Mouse (Mus musculus) testis, postnatal 14 days (tissue): ENCODE results near the gene Fhod1.
"Not testable (repeated sequence)": the region's sequence is repeated elsewhere in the genome, so short reads cannot be mapped to it uniquely, and the experiment has no call there.

Experiments used
- DNase-seq: peaks from one replicate; pipeline ENCODE4 v3.0.0; 2021; ENCODE audit warnings: low spot score

Fhod1 gene

DNA sequence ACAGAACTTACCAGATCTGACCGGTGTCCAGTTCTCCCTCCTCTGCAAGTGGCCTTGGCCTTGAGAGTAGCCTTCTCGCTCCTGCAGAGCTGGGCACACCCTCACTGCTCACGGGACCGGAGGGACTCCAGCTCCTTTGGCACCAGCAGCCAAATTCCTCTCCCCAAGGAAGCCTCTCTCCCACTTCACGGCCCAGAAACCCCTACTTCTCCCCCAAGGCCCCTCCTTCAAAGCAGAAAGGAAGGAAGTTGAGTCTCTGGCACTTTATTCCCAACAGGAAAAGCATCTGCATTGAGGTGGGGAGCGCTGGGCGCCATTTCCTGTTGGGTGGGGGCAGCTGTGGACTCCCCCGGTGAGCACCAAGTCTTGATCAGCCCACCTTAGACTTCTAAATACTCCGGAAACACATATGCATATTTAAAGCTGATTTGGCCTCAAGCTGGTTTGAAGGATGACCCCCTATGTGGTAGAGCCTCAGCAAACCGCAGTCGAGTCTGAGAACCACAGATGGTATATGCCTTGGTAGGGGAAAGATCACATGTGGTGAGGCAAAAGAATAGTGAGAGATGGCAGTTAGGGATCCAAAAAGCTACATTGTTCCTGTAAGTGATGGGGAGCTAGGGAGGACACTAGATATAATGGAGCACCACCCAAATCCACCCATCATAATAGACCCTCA is 51.7 kb downstream of the Fhod1 start, which contains the start of gene Exoc3l:
TSS of gene Exoc3l (minus strand) at position 207 of the 679 bp plus-strand sequence.
- peak; percentile 86 for DNase-seq

DNA sequence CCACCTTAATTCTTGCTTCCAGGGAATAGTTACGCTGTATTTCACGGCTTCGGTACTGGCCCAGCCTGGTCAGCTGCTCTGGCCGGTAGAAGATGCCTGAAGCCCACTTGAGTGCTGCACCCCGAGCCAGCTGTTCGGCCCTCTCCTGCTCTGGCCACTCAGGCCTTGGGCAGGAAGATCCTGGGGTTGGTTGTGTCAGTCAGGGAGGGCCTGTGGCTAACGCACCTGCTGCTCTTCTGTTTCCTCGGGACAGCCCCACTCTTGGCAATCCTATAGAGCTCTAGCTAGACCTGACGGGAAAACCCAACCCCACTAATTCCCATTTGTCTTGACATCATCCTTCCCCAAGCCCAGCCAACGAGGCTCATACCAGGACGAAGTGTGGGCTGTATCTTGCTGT is 52.5 kb downstream of the Fhod1 start:
- no peak for DNase-seq

DNA sequence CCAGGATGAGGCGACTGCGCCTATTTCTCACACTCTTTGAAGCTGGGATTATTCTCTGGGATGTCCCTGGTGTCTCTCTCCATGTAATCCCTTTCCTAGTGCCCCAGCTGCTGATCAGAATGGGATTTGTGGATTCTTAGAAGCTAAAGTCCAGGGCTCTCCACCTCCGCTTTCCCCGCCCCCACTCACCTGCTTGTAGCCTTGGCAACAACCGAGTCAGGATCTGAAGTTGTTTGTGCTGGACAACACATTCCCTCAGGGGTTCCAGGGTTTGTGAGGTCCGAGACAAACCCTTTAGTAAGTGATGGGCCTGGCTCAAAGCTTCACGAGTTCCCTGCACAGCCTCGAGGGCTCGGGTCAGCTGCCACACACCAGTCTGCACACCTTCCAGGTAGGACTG is 53.0 kb downstream of the Fhod1 start:
- no peak for DNase-seq

DNA sequence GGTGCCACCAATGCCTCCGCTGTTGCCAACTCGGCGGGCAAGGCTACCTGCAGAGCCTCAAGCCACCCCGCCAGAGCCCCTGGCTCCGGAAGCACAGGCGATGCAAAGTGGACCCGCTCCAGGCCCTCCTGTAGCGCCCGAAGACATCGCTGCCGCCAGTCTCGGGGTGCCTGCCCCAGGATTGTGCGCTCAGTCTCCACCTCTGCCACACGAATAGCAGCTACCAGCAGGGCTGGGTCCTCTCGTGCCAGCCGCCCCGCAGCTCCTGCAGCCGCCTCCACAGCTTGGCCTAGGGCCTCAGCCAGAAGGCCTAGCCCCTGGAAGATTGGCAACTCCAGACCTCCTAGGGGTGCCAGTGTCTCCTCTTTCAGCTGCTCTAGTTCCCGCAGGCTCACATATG is 54.3 kb downstream of the Fhod1 start:
- peak; percentile 8 for DNase-seq

DNA sequence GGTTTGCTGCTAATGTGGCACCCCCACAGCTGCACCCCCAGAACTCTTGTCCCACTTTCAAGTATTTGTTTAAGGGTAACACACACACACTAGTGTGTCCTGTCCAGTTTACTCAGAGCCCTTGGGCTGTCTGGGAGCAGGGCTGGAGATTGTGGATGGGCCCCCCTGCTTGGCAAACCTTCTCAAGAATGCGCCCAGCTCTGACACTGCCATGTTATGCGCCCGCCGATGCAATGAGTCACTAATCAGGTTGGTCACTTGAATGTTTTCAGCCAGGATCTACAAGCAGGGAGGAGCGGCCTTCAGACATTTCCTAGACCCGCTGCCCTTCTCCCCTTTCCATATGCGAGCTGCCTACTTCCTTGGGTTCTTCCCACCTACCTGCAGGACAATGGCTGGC is 55.3 kb downstream of the Fhod1 start:
- DNase-seq: no peak

DNA sequence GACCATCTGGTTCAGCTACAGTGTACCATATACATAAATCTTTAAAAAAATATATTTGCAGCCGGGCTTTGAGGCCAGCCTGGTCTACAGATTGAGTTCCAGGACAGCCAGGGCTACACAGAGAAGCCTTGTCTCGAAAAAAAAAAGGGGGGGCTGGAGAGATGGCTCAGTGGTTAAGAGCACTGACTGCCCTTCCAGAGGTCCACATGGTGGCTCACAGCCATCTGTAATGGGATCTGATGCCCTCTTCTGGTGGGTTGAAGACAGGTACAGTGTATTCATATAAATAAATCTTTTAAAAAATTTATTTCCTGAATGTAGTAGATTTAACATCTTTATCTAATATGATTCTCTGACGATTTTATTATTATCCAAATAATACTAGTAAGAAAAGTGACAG is 56.0 kb downstream of the Fhod1 start:
- DNase-seq: not testable (repeated sequence)

DNA sequence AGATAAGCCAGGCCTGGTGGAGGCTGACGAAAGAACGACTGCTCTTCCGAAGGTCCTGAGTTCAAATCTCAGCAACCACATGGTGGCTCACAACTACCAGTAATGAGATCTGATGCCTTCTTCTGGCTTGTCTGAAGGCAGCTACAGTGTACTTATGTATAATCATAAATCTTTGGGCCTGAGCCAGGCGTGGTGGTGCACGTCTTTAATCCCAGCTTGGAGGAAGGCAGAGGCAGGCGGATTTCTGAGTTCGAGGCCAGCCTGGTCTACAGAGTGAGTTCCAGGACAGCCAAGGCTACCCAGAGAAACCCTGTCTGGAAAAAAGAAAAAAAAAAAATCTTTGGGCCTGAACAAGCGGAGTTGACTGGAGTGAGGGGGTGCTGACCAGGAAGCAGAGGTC is 56.4 kb downstream of the Fhod1 start:
- DNase-seq: not testable (repeated sequence)

DNA sequence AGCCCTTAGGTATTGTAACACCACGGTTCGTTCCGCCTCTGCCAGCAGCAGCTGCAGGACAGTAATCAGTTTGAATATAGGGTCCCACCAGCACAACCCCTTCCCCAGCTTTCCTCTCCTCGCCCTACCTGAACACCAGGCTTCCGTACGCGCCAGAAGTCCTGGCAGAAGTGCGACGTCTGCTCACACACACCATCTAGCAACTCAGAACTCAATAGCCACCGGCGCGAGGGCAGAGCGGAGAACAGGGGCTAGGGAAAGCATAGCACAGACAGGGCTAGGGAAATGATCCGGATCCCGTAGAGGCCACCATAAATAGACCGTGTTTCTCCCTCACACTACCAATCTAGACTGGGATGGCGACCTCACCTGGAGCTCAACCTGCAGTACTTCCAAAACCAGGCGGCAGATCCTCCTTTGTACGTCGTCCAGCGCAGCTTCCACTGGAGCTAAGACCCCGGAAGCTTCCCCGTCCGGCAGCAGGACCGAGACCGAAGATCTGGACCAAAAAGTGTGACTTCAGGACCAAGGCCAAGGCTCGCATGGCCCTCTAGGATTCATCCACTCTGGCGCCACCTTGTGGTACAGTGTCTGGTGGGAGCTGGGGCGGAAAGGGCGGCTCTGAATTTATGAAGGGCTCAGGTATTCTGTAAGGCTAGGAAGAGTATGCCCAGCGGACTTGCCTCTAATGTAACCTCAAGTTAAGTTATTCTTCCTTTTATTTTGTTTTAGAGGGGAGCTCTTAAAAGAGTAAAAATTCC is 57.0 kb downstream of the Fhod1 start:
- DNase-seq: peak; percentile 86

DNA sequence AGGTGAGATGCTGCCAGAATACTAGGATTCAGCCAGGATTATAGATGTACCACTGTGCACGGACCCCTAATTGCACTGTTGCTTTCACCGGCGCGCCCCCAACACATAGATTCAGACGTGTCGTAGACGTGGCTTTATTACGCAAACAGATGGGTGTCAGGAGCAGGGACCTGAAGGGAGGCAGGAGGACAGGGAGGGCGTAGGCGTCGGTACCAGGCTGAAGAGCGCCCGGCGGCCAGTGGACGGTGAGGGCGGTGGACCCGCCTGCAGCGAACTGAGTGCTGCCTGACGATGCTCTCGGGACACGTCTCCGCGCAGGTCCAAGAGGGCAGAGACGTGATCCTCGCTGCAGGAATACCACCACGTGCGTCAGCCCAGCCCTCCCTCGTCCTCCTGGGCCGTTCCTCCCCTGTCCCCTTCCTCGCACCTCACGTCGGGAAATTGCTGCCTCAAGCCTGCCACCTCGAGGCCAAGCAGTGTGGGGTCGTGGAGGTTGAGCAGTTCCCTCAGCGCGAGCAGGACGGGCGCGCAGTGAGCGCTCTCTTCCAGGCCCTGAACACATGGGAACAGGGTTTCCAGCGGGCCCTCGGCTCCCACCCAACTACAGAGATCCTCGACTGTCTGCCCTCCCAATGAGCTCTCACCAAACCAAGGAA is 57.8 kb downstream of the Fhod1 start, which contains the start of gene 4931428F04Rik:
TSS of gene 4931428F04Rik (minus strand) at position 60 of the 656 bp plus-strand sequence.
- DNase-seq: no peak

DNA sequence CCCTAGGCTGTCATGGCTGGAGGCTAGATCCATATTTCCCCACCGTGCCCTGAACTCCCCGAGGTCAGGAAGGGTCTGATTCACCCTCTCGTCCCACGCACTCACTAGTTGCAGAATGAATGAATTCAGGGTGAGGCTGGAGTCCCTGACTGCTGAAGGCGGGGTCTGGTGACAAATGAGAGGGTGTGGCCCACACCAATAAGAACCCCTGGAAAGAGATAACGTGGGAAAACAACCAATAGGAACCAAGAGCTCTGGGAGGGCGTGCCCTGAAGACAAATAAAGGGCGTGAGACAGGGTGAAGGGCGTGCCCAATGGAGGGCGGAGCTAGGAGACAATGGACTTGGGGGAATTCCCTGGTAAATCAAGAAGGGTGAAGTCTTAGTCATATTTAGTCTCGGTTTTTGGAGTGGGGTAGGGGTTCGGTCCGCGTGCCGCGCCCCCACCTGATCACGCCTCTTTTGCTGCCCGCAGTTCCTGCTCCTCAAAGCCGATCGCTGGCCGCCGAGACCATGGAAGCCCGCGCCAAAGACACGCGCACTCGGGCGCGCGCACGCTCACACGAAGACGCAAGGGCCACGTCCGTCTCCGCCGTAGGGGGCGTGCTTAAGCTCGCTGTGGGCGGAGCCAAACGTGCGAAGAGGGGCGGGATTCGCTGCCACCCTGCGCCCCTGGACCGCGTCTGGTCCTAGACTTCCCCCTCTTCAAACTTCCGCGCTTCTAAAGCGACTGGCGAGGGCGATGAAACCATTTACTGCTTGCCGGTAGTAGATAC is 58.6 kb downstream of the Fhod1 start:
- peak; percentile 91 for DNase-seq

DNA sequence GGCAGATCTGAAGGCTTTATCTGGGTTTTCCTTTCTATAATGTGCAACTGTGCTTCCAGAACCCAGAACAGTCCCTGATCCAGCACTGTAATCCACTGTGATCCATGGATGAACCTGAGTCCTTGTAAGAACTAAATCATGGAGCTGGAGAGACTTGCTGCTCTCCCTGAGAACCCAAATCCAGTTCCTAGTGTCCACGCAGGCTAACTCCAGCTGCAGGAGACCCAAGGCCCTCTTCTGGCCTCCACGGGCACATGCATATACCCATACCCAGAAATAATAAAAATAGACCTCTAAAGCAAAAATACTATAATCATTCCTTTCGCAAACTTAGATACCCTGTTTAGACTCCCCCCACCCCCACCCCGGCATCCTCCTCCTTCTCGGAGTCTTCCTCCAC is 59.5 kb downstream of the Fhod1 start:
- DNase-seq: no peak

DNA sequence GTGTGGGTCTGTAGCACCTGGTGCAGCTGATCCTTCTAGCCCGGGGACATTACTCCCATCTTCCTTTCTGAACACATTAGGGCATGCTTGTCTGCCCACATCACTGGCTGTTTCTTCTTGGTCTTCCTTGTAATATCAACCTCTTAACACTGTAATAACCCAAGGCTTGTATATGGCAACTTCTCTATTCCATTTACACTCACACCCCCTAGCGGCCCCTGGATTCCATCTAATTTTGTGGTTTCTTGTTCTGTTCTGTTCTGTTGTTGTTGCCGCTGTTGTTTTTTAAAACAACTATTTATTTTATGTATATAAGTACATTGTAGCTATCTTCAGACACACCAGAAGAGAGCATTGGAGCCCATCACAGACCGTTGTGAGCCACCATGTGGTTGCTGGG is 60.8 kb downstream of the Fhod1 start:
- no peak for DNase-seq

DNA sequence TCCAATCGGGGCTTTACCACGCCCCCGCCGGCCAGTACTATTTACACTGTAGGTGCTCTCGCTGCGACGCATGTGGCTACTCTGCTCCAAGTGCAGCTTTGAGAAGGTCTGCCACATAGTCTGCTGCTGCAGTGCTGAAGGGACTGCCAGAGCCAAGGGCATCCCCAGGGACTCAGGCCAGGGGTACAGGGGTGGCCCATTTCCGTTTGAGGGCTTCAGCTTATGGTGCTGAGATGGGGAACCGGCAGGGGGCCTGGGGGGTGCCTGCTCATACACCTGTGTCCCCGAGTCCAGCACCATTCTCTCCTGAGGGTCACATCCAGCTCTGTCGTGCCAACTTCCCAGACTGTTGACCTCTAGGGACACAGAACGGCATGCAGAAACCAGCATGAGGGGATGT is 62.2 kb downstream of the Fhod1 start:
- peak; percentile 8 for DNase-seq

DNA sequence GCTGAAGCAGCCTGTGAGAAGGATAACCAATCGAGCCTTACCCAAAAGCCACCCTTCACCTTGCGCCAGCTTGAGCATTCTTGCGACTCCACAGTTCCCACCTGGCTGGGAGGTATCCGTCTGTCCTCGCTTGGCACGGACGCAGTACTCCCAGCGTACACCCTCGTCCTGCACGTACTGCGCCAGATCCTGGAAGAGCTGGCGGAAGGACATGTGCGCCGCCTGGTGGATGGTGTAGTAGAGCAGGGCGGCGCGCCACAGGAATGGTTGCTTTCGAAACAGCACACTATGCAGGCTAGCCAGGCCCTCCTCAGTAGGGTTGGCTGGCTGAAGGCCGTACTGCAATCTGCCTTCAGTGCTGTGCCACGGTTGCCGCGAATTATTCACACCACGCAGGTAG is 64.7 kb downstream of the Fhod1 start:
- DNase-seq: peak; percentile 53

DNA sequence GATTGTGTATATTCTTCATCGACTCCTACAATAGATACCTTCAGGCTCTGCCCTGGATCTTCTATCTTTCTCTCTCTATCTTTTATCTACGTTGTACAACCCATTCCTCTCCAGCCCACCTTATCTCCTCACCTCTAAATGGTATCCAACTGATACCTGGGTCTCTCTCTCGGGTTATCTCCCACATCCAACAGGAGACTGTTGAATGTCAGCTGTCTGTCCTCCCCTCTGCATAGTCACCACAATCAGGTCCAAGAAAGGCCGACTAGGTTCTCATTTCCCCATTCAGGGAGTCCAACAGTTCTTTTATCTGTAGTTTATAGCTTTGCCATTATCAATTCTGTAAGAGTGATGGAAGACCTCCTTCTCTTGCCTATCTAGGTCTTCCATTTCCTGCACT is 65.5 kb downstream of the Fhod1 start:
- DNase-seq: no peak

DNA sequence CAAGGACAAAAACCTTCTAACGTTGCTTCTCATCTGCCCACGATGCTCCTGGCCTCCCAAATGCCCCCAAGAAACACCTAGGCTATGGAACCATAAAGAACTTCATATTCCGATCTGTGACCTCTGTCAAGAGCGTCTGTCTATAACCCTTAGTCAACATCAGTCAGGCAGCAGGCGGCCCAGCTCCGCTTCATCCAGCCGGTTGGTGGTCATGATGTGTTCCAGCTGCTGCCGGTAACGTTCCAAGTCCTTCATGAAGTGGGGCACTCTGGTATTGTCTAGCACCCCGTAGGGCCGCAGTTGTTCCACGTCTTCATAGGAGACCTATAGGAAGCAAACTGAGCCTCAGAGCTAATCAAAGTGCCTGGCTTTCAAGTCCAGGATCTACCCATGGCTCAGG is 65.9 kb downstream of the Fhod1 start:
- no peak for DNase-seq

DNA sequence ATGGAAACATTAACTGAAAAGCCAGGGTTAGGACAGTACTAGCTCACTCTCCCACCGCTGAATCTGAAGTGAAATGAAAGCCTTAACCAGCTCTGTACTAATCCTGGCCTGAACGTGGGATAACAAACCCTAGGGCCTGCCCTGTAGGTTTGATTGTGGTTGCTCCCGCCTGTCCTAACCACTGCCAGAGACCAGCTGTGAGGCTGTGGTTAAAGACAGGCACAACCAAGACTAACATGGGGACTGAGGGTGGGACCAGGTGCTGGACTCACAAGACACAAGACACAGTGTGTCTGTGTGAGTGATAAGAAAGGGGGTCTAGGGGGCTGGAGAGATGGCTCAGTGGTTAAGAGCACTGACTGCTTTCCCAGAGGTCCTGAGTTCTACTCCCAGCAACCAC is 67.2 kb downstream of the Fhod1 start:
- DNase-seq: no peak
